Mouse (Mus musculus): ENCODE measurements around the gene Aunip. TPM values are rescaled to one million over a fixed set of nuclear protein-coding genes. Genes with fewer than 3 reads are reported as not detected.

Aunip gene
- polyA plus RNA-seq, 1 experiment from 2014 or later: 2.0 TPM

- ATAC-seq (ENCODE audit: low FRiP score, low read depth): no peak
- 91% methylated on average over 4 of the region's 4 CpGs for WGBS
- Histone ChIP-seq H3K27ac (replicated peaks) (no peak overlapping the region), H3K27me3 (no peaks in the 10 kb centered on the region), H3K4me1 (replicated peaks) (no peaks in the 10 kb centered on the region), H3K9me3 (no peaks in the 10 kb centered on the region), H3K36me3 (peaks cover 12% of the 10 kb centered on the region), H3K4me3 (no peak overlapping the region), H3K9ac (no peak overlapping the region), H3K4me2 (no peak overlapping the region)
Observed at GRCm38 (mm10) chr4:134505303-134505789, 5.5 kb upstream of the Aunip start.

GRCm38 (mm10) chr4:134505966-134506594 lies 4.7 kb upstream of the Aunip start:
- no peak overlapping the region for H3K4me3 ChIP-seq
- H3K27me3 ChIP-seq: no peaks in the 10 kb centered on the region
- H3K4me1 ChIP-seq (replicated peaks): peaks cover 4% of the 10 kb centered on the region
- H3K4me2 ChIP-seq: no peak overlapping the region
- no peak overlapping the region for H3K9ac ChIP-seq
- WGBS: 80% methylated on average over 3 of the region's 4 CpGs
- H3K9me3 ChIP-seq: no peaks in the 10 kb centered on the region
- ATAC-seq (ENCODE audit: low FRiP score, low read depth): no peak
- no peak overlapping the region for H3K27ac ChIP-seq (replicated peaks)
- peaks cover 12% of the 10 kb centered on the region for H3K36me3 ChIP-seq

GRCm38 (mm10) chr4:134506713-134507112 lies 4.1 kb upstream of the Aunip start:
- H3K27me3 ChIP-seq: no peaks in the 10 kb centered on the region
- H3K9ac ChIP-seq: no peak overlapping the region
- no peak overlapping the region for H3K4me2 ChIP-seq
- peaks cover 12% of the 10 kb centered on the region for H3K36me3 ChIP-seq
- peaks cover 9% of the 10 kb centered on the region for H3K4me1 ChIP-seq (replicated peaks)
- no peak overlapping the region for H3K27ac ChIP-seq (replicated peaks)
- H3K4me3 ChIP-seq: no peak overlapping the region
- ATAC-seq (ENCODE audit: low FRiP score, low read depth): no peak
- 90% methylated on average over 19 of the region's 19 CpGs for WGBS
- H3K9me3 ChIP-seq: no peaks in the 10 kb centered on the region

- Histone ChIP-seq H3K4me2 (peak overlapping the region; percentile 96), H3K9me3 (no peaks in the 10 kb centered on the region), H3K9ac (no peak overlapping the region), H3K4me3 (peak overlapping the region; percentile 47), H3K36me3 (peaks cover 12% of the 10 kb centered on the region), H3K4me1 (replicated peaks) (peaks cover 9% of the 10 kb centered on the region), H3K27ac (replicated peaks) (no peak overlapping the region), H3K27me3 (no peaks in the 10 kb centered on the region)
- 77% methylated on average over 4 of the region's 4 CpGs for WGBS
- ATAC-seq (ENCODE audit: low FRiP score, low read depth): no peak; the same call in 1 of the 2 replicates
Observed at GRCm38 (mm10) chr4:134510396-134510795, 403 bp upstream of the Aunip start.

GRCm38 (mm10) chr4:134511730-134512129 lies 931 bp downstream of the Aunip start:
- WGBS: 75% methylated on average over 6 of the region's 6 CpGs
- ATAC-seq (ENCODE audit: low FRiP score, low read depth): no peak
- H3K9ac ChIP-seq: no peak overlapping the region
- peaks cover 12% of the 10 kb centered on the region for H3K36me3 ChIP-seq
- no peak overlapping the region for H3K27ac ChIP-seq (replicated peaks)
- peak overlapping the region; percentile 96 for H3K4me2 ChIP-seq
- H3K9me3 ChIP-seq: no peaks in the 10 kb centered on the region
- H3K27me3 ChIP-seq: no peaks in the 10 kb centered on the region
- no peak overlapping the region for H3K4me3 ChIP-seq
- peaks cover 9% of the 10 kb centered on the region for H3K4me1 ChIP-seq (replicated peaks)

GRCm38 (mm10) chr4:134512798-134513197 lies 2.0 kb downstream of the Aunip start:
- Histone ChIP-seq H3K27me3 (no peaks in the 10 kb centered on the region), H3K4me3 (no peak overlapping the region), H3K4me2 (peak overlapping the region; percentile 25; the same call in 1 of the 2 replicates), H3K4me1 (replicated peaks) (peaks cover 9% of the 10 kb centered on the region), H3K27ac (replicated peaks) (no peak overlapping the region), H3K9ac (no peak overlapping the region), H3K9me3 (no peaks in the 10 kb centered on the region), H3K36me3 (peaks cover 3% of the 10 kb centered on the region)
- ATAC-seq (ENCODE audit: low FRiP score, low read depth): no peak
- WGBS: 27% methylated on average over 15 of the region's 15 CpGs

GRCm38 (mm10) chr4:134514309-134514930 lies 3.6 kb downstream of the Aunip start:
- H3K27me3 ChIP-seq: no peaks in the 10 kb centered on the region
- H3K27ac ChIP-seq (replicated peaks): no peak overlapping the region
- peaks cover 9% of the 10 kb centered on the region for H3K4me1 ChIP-seq (replicated peaks)
- 92% methylated on average over 11 of the region's 11 CpGs for WGBS
- H3K4me3 ChIP-seq: no peak overlapping the region
- no peak overlapping the region for H3K9ac ChIP-seq
- H3K36me3 ChIP-seq: no peaks in the 10 kb centered on the region
- ATAC-seq (ENCODE audit: low FRiP score, low read depth): no peak
- H3K4me2 ChIP-seq: no peak overlapping the region
- no peaks in the 10 kb centered on the region for H3K9me3 ChIP-seq

- Histone ChIP-seq H3K36me3 (no peaks in the 10 kb centered on the region), H3K4me1 (replicated peaks) (peaks cover 9% of the 10 kb centered on the region), H3K4me3 (no peak overlapping the region), H3K27ac (replicated peaks) (no peak overlapping the region), H3K27me3 (no peaks in the 10 kb centered on the region), H3K4me2 (no peak overlapping the region), H3K9me3 (no peaks in the 10 kb centered on the region), H3K9ac (no peak overlapping the region)
- ATAC-seq (ENCODE audit: low FRiP score, low read depth): no peak
- WGBS: 86% methylated on average over 7 of the region's 7 CpGs
Observed at GRCm38 (mm10) chr4:134515614-134516013, 4.8 kb downstream of the Aunip start.

GRCm38 (mm10) chr4:134516981-134517380 lies 6.2 kb downstream of the Aunip start:
- Histone ChIP-seq H3K4me3 (no peak overlapping the region), H3K4me1 (replicated peaks) (no peaks in the 10 kb centered on the region), H3K36me3 (no peaks in the 10 kb centered on the region), H3K4me2 (no peak overlapping the region), H3K9me3 (no peaks in the 10 kb centered on the region), H3K9ac (no peak overlapping the region), H3K27ac (replicated peaks) (no peak overlapping the region), H3K27me3 (no peaks in the 10 kb centered on the region)
- WGBS: 81% methylated on average over 8 of the region's 8 CpGs
- ATAC-seq (ENCODE audit: low FRiP score, low read depth): no peak

- Histone ChIP-seq H3K4me1 (replicated peaks) (no peaks in the 10 kb centered on the region), H3K27ac (replicated peaks) (no peak overlapping the region), H3K27me3 (no peaks in the 10 kb centered on the region), H3K9ac (no peak overlapping the region), H3K36me3 (no peaks in the 10 kb centered on the region), H3K9me3 (no peaks in the 10 kb centered on the region), H3K4me3 (no peak overlapping the region), H3K4me2 (no peak overlapping the region)
- no peak for ATAC-seq (ENCODE audit: low FRiP score, low read depth)
- 89% methylated on average over 10 of the region's 10 CpGs for WGBS
Observed at GRCm38 (mm10) chr4:134517719-134518118, 6.9 kb downstream of the Aunip start.

- WGBS: 90% methylated on average over 4 of the region's 4 CpGs
- no peak overlapping the region for H3K4me2 ChIP-seq
- ATAC-seq (ENCODE audit: low FRiP score, low read depth): no peak
- no peak overlapping the region for H3K27ac ChIP-seq (replicated peaks)
- no peaks in the 10 kb centered on the region for H3K4me1 ChIP-seq (replicated peaks)
- no peaks in the 10 kb centered on the region for H3K9me3 ChIP-seq
- no peak overlapping the region for H3K4me3 ChIP-seq
- no peaks in the 10 kb centered on the region for H3K36me3 ChIP-seq
- H3K9ac ChIP-seq: no peak overlapping the region
- no peaks in the 10 kb centered on the region for H3K27me3 ChIP-seq
Observed at GRCm38 (mm10) chr4:134518541-134518940, 7.7 kb downstream of the Aunip start.

GRCm38 (mm10) chr4:134519281-134519680 lies 8.5 kb downstream of the Aunip start:
- no peaks in the 10 kb centered on the region for H3K4me1 ChIP-seq (replicated peaks)
- H3K9me3 ChIP-seq: no peaks in the 10 kb centered on the region
- H3K4me2 ChIP-seq: no peak overlapping the region
- no peak overlapping the region for H3K27ac ChIP-seq (replicated peaks)
- no peaks in the 10 kb centered on the region for H3K27me3 ChIP-seq
- H3K9ac ChIP-seq: no peak overlapping the region
- ATAC-seq (ENCODE audit: low FRiP score, low read depth): no peak
- no peak overlapping the region for H3K4me3 ChIP-seq
- H3K36me3 ChIP-seq: no peaks in the 10 kb centered on the region

Measured in hindbrain, embryonic 15.5 days (tissue).